Mouse (Mus musculus): ENCODE measurements around the gene Ing3. TPM values are rescaled to one million over a fixed set of nuclear protein-coding genes. Genes with fewer than 3 reads are reported as not detected.
A peak's percentile ranks its signal among the peaks of the same experiment; 100 is the strongest.

Gene Ing3
- total RNA-seq (2021): 10 to 100 TPM; 23.8 to 28.9 TPM
- long read RNA-seq, experiment 1, partial matches to known transcripts: 1 of 2 reads
- long read RNA-seq, experiment 1, other reads (novel, unspliced or antisense): 0 of 2 reads
- long read RNA-seq, experiment 2: 0 reads

GRCm38 (mm10) chr6:21949226-21949731 is at the start of gene Ing3:
TSS of gene Ing3 (plus strand) at chr6:21949571.
- DNase-seq (ENCODE audit: low spot score in 2 of 2): peak; percentile 97 to 99

- DNase-seq (ENCODE audit: low spot score in 2 of 2): no peak
Measured at GRCm38 (mm10) chr6:21909720-21910119, 39.7 kb upstream of the Ing3 start.

- no peak for DNase-seq (ENCODE audit: low spot score in 2 of 2)
Measured at GRCm38 (mm10) chr6:21910804-21911203, 38.6 kb upstream of the Ing3 start.

GRCm38 (mm10) chr6:21916591-21916990 is 32.8 kb upstream of the Ing3 start:
- DNase-seq (ENCODE audit: low spot score in 2 of 2): no peak

- no peak for DNase-seq (ENCODE audit: low spot score in 2 of 2)
Measured at GRCm38 (mm10) chr6:21924150-21924549, 25.2 kb upstream of the Ing3 start.

DNA sequence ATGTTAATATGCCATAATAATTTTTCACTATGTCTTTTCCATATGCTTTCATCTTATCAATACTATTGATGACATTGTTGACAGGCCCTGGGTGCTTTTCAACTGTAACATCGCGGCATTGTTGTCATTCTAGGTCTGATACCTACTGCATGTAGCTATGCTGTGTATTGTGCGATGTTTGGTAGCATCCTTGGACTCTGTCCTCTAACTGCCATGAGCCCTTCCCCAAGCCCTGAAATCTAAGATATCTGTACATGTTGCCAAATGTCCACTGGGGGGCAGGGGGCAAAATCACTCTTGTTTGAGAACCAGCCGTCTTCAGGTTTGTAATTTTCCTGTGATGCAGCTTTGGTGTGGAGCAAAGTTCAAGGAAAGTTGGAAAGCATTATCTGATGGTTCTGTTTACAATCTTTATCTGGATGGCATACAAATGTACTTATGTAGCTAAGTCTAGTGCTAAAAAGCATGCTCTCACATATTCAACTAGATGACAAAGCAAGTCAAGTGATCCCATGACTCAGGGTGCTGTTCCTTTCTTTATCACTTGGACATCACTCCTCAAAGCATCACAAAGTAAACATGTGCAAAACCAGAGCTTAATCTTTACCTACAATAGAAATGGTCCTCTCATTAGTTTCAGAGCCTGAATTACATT is 11.3 kb upstream of the Ing3 start:
- DNase-seq (ENCODE audit: low spot score in 2 of 2): no peak

GRCm38 (mm10) chr6:21949771-21950448 is 539 bp downstream of the Ing3 start:
- DNase-seq (ENCODE audit: low spot score in 2 of 2): peak; percentile 96 to 98

DNA sequence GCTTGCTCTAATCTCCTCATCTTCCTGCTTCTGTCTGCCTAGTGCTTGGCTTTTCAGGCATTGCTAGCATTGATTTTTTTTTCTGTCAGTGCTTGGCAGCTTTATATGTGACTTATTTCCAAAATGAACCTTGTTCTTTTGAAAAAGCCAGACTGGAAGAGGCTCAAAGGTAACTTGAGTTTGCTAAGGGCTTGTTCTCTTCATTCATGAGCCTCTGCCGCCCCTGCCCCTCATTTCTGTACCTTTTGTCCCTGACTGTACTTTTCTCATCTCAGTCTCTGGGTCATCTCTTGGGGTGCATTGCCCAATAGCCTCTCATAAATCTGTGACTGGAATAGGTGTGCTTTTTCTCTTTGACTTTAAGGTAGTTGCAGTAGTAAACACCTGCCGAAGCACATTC is 1.3 kb downstream of the Ing3 start:
- DNase-seq (ENCODE audit: low spot score in 2 of 2): no peak

DNA sequence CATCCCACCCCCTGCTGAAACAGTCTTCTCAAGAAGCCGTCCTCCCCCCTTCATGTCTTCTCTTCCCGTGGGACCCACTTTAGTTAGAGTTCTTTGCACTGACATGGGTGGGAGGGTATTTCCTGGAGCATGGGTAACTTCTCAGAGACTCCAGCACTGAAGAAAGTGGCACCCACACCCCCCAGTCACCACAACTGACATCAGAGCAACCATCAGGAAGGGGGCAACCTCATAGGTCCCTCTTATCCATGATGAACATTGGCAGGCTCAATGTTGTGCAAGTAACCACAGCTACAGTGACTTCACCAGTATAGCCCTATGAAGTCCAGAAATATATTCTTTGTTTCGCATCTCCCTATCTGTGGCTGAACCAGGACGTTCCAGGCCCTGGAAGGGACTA is 6.1 kb downstream of the Ing3 start:
- no peak for DNase-seq (ENCODE audit: low spot score in 2 of 2)

- DNase-seq (ENCODE audit: low spot score in 2 of 2): no peak
Measured at GRCm38 (mm10) chr6:21958922-21959321, 9.6 kb downstream of the Ing3 start.

DNA sequence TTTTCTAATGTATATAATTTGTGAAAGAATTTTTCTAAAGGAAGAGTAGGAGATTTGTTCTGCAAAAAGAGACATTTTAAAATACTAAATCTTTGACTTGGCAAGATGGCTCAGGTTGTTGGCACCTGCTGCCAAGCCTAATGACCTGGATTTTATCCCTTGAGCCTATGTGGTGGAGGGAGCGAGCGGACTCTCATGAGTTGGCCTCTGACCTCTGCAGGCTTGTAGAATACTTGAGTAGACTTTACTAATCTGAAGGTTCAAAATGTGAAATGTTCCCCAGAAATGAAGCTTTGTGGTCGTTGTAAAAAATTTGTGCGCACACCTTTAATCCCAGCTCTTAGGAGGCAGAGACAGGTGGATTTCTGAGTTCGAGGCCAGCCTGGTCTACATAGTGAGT is 10.5 kb downstream of the Ing3 start:
- no peak for DNase-seq (ENCODE audit: low spot score in 2 of 2)

DNA sequence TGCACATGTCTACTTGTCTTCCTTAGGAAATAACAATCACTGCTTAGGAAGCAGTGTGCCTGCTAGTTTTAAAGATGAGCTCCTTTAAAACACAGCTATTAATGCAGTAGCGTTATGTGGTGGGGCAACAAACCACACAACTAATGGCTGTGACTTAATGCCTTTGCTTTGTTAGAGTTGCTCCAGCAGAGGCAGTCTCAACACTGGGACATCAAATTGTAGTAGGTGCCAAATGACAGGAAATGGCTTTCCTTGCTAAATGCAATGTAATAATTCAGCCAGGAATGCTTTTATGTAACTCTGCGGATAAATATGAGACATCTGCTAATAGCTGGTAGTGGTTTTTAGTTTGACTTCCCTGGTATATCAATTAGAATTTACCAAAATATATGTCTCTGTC is 28.2 kb downstream of the Ing3 start:
- no peak for DNase-seq (ENCODE audit: low spot score in 2 of 2)

DNA sequence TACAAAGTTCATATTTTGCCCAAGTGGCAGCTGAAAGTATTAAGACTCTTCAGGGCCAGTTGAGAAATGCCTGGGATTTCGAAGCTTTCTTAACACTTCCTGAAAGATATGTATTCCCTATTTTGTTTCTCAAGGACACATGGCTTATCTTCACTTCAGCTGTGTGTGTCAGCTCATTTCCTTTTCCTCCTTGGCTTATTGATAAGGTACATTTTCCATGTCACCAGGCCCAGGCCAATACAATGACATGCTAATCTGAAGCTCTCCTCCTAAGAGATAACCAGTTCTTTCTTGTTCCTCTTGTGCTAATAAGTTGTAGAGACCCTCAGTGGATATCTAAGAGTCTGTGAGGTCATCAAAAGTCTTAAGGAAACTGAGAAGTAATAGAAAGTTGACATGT is 31.7 kb downstream of the Ing3 start:
- DNase-seq (ENCODE audit: low spot score in 2 of 2): no peak

- DNase-seq (ENCODE audit: low spot score in 2 of 2): peak; percentile 23 to 57
Measured at GRCm38 (mm10) chr6:21984990-21985731, 35.8 kb downstream of the Ing3 start.

GRCm38 (mm10) chr6:21985732-21986540 is 36.6 kb downstream of the Ing3 start, which contains the start of gene Cped1:
TSS of gene Cped1 (plus strand) at chr6:21985916.
- peak in 1 of 2 experiments; percentile 15 for DNase-seq (ENCODE audit: low spot score in 2 of 2)

DNA sequence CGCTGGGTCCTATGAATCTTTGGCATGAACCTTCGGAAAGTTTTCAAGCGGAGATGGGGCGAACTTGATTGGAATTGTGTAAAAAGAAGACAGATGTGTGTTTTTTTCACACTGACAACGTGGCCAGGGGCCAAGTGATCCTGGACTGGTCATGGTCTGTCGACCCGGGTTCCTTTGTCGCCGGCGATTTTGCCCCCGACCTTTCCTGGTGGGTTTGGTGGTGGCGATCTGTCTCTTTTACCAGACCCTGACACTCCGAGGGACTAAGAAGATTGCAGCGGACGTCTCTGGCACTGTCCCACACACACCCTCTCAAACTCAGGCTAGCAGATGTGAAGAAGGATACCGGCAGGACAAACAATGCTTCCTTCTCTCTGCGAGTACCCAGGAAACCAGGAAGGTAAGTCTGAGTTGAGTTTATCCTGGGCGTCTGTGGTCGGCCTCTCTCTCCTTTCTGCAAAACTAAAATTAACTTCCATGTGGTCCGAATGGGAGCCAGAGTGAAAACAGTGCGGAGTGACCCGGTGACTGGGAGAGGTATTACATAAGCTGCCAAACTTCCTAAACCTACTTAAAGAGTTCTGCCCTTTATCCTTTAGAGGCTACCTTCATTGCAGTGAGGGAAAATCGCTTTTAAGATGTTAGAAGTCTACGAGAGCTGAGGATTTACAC is 37.4 kb downstream of the Ing3 start:
- DNase-seq (ENCODE audit: low spot score in 2 of 2): no peak

- no peak for DNase-seq (ENCODE audit: low spot score in 2 of 2)
Measured at GRCm38 (mm10) chr6:21987554-21987953, 38.2 kb downstream of the Ing3 start.

- DNase-seq (ENCODE audit: low spot score in 2 of 2): no peak
Measured at GRCm38 (mm10) chr6:21988296-21988695, 38.9 kb downstream of the Ing3 start.

DNA sequence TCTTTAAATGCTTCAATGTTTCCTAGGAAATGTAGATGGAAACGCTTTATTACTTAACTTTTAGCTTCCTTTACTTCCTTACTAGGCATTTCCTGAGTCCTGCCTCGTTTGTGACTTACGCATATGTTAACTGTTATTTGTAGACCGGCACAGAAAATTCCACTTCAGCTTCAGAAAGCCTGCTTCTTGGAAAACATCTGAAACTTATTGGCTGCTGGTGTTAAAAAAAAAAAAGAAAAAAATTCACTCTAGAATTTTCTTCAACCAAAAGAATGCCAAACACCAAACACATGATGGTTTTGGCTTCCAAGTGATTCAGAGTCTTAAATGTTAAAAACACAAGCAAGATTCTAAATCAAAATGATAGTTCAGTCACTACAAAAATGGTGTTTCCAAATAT is 39.7 kb downstream of the Ing3 start:
- no peak for DNase-seq (ENCODE audit: low spot score in 2 of 2)

All from left cerebral cortex, adult 18-20 months (tissue).